Mouse (Mus musculus): ENCODE data around the gene Cacng7. TPM values are rescaled to one million over a fixed set of nuclear protein-coding genes. Genes with fewer than 3 reads are reported as not detected.
A peak's percentile ranks its signal among the peaks of the same experiment; 100 is the strongest.

The Cacng7 gene
- polyA plus RNA-seq, 1 experiment from 2014 or later = 0.13 TPM

DNA sequence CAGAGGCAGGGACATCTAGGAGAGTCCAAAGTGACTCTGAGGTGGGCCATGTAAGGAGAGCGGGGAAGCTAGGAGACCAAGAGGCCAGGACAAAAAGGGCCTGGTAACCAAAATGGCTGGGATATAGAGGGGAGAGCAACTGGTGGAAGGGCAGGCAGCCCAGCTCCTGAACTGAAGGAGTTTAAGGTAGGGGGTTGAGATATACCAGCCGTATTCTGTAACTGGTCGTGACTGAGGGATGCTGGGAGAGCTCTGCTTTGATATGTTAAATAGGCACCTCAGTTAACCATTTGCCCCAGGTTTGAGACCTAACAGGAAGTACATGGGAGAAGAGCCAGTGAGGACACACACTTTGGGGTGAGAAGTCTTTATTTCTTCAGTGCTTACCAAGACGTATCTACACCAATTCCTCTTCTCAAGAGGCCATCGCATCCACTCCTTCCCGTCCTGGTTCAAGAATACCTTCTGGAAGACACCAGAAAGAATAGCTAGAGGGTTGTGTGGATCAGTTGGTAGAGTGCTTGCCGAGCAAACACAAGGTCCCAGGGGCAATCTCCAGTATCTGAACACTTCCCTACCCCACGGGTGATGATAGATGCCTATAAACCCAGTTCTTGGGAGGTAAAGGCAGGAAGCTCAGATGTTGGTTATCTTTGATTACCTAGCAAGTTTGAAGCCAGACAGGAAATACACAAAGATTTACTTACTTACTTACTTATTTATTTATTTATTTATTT is 31.7 kb upstream of the Cacng7 start:
- no peak for DNase-seq
- Histone ChIP-seq H3K36me3 (replicated peaks; ENCODE audit: insufficient read depth, low read length) (peaks cover 19% of the 10 kb centered on the region), H3K27me3 (ENCODE audit: insufficient read depth, low read length) (peaks cover 29% of the 10 kb centered on the region), H3K4me1 (ENCODE audit: insufficient read depth) (peaks cover 42% of the 10 kb centered on the region), H3K27ac (ENCODE audit: low read depth) (peak overlapping the region; percentile 30; the same call in 1 of the 2 replicates), H3K9ac (replicated peaks) (no peak overlapping the region), H3K9me3 (ENCODE audit: low read length) (no peaks in the 10 kb centered on the region), H3K4me3 (ENCODE audit: low read depth, low read length) (no peak overlapping the region), H3K4me2 (ENCODE audit: low read depth, low read length) (peak overlapping the region; percentile 64; the same call in 1 of the 2 replicates)
- 0 out of 2 replicates have a peak, but pooled peaks have one; percentile 13 for ATAC-seq
- TF ChIP-seq EP300 (IDR thresholded peaks at IDR 0.05; ENCODE audit: low read depth) (no peak), CTCF (IDR thresholded peaks at IDR 0.05; ENCODE audit: low read depth) (no peak)
- 50% methylated on average over 8 of the region's 8 CpGs for WGBS (ENCODE audit: insufficient replicate concordance)

DNA sequence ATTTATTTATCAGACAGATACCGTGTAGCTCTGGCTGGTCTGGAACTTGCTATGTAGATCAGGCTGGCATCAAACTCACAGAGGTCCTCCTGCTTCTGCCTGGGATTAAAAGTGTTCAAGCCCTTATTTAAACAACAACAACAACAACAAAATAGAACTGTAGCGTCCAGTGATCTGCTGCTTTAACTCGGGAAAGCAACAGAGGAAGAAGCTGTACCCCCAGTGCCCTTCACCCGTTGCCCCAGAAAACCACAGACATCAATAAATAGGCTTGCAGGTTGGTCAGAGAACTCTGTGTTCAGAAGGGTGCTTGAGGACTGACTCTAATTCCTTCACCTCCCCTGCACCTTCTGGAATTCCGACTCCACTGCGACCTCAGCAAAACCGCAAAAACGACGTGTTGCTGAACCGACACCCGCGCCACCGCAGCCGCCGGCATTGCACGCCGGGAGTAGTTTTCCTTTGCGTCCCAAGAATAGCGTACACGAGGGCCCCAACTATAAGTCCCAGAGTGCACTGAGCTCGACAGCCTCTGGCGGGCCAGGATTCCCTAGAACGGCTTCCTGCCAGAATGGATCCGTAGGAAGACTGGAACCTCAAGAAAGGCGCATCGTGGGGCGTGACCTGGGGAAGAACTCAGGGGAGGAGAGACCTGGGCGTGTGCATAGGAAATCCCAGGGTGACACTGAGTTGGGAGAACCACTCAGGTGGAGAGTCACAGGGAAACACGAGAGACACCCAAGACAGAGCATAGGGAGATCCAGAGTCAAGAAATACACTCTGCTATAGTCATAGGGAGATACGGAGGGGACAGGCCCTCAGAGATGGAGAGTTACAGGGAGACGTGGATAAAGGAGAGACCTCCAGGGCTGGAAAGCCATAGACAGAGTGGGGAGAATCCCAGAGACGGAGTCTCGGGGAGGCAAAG is 30.9 kb upstream of the Cacng7 start:
- H3K4me3 ChIP-seq (ENCODE audit: low read depth, low read length) = peak overlapping the region; percentile 36
- peaks cover 12% of the 10 kb centered on the region for H3K36me3 ChIP-seq (replicated peaks; ENCODE audit: insufficient read depth, low read length)
- H3K27me3 ChIP-seq (ENCODE audit: insufficient read depth, low read length) = peaks cover 29% of the 10 kb centered on the region
- 2% methylated on average over 33 of the region's 33 CpGs for WGBS (ENCODE audit: insufficient replicate concordance)
- H3K9me3 ChIP-seq (ENCODE audit: low read length) = no peaks in the 10 kb centered on the region
- no peak for TF ChIP-seq CTCF (IDR thresholded peaks at IDR 0.05; ENCODE audit: low read depth)
- no peak for TF ChIP-seq EP300 (IDR thresholded peaks at IDR 0.05; ENCODE audit: low read depth)
- H3K4me1 ChIP-seq (ENCODE audit: insufficient read depth) = peaks cover 36% of the 10 kb centered on the region
- peak; percentile 31 for ATAC-seq
- 0 out of 2 replicates have a peak overlapping the region, but pooled peaks have one; percentile 5 for H3K27ac ChIP-seq (ENCODE audit: low read depth)
- H3K4me2 ChIP-seq (ENCODE audit: low read depth, low read length) = peak overlapping the region; percentile 64
- DNase-seq = peak; percentile 54
- H3K9ac ChIP-seq (replicated peaks) = peak overlapping the region; percentile 41

DNA sequence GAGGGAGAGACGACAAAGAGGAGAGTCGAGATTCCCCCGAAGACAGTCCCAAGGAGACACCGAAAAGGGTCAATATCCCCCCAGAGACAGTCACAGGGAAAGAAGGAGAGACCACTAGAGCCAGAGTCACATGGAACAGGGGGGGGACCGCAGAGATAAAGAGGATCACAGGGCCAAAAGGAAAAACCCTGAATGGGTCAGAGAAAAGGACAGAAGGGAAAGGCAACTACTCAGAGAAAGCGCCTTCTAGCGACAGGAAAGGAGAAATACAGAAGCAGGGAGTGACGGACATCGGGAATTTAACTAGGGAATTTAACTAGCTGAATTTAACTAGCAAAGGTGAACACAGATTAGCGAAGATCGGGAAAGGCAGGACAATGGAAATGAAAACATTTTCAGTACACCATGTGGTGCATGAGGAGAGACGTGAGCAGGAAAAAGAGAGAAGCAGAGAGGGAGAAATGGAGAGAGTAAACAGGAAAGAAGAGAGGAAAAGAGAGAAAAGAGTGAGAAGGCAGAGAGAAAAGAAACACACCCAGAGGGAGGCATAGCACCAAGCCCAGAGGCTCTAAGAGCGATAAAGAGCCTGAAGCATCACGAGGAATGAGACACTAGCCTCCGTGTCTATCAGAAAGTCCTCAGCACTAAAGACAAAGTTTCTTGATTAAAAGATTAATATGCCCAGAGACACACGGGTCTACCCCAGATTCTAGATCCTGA is 30.0 kb upstream of the Cacng7 start:
- DNase-seq (no peak), ATAC-seq (peak; percentile 26; the same call in 1 of the 2 replicates)
- 4% methylated on average over 16 of the region's 16 CpGs for WGBS (ENCODE audit: insufficient replicate concordance)
- H3K4me3 ChIP-seq (ENCODE audit: low read depth, low read length) = peak overlapping the region; percentile 36
- H3K9ac ChIP-seq (replicated peaks) = peak overlapping the region; percentile 41
- H3K4me2 ChIP-seq (ENCODE audit: low read depth, low read length) = peak overlapping the region; percentile 64
- TF ChIP-seq EP300 (IDR thresholded peaks at IDR 0.05; ENCODE audit: low read depth) (no peak), CTCF (IDR thresholded peaks at IDR 0.05; ENCODE audit: low read depth) (peak; percentile 75)
- peaks cover 8% of the 10 kb centered on the region for H3K36me3 ChIP-seq (replicated peaks; ENCODE audit: insufficient read depth, low read length)
- 0 out of 2 replicates have a peak overlapping the region, but pooled peaks have one; percentile 5 for H3K27ac ChIP-seq (ENCODE audit: low read depth)
- peaks cover 32% of the 10 kb centered on the region for H3K27me3 ChIP-seq (ENCODE audit: insufficient read depth, low read length)
- peaks cover 28% of the 10 kb centered on the region for H3K4me1 ChIP-seq (ENCODE audit: insufficient read depth)
- no peaks in the 10 kb centered on the region for H3K9me3 ChIP-seq (ENCODE audit: low read length)

DNA sequence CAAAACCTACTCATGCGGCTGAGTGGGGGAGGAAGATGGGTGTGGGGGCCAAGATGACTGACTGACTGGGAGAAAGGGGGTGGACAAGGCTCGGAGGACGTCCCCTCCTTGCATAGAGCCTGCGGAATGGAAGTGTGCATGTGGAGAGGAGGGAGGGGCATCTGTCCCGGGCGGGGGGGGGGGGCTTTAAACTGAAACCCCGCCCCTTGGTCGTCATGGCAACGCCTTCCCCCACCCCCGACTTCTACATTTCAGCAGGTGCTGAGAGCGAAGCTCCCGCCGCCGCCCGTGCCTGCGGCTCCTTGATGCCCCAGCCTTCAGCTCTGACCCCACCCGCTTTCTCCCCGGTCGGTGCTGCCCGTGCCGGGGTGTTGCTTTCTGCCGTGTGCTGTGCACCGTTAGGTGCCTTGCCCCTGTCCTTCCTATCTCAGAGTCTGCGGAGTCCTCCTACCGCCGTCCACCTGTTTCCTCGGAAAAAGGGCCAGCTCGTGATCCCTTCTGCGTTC is 29.4 kb upstream of the Cacng7 start:
- H3K4me2 ChIP-seq (ENCODE audit: low read depth, low read length) = peak overlapping the region; percentile 64
- H3K9ac ChIP-seq (replicated peaks) = 0 out of 2 replicates have a peak overlapping the region, but pooled peaks have one; percentile 34
- 3% methylated on average over 20 of the region's 29 CpGs for WGBS (ENCODE audit: insufficient replicate concordance)
- peak overlapping the region; percentile 36 for H3K4me3 ChIP-seq (ENCODE audit: low read depth, low read length)
- ATAC-seq (peak; percentile 9; the same call in 1 of the 2 replicates), DNase-seq (peak; percentile 64)
- peaks cover 5% of the 10 kb centered on the region; the same call in 1 of the 2 replicates for H3K36me3 ChIP-seq (replicated peaks; ENCODE audit: insufficient read depth, low read length)
- TF ChIP-seq CTCF (IDR thresholded peaks at IDR 0.05; ENCODE audit: low read depth) (no peak), EP300 (IDR thresholded peaks at IDR 0.05; ENCODE audit: low read depth) (no peak)
- no peaks in the 10 kb centered on the region for H3K9me3 ChIP-seq (ENCODE audit: low read length)
- H3K4me1 ChIP-seq (ENCODE audit: insufficient read depth) = peaks cover 28% of the 10 kb centered on the region
- H3K27me3 ChIP-seq (ENCODE audit: insufficient read depth, low read length) = peaks cover 32% of the 10 kb centered on the region
- no peak overlapping the region for H3K27ac ChIP-seq (ENCODE audit: low read depth)

DNA sequence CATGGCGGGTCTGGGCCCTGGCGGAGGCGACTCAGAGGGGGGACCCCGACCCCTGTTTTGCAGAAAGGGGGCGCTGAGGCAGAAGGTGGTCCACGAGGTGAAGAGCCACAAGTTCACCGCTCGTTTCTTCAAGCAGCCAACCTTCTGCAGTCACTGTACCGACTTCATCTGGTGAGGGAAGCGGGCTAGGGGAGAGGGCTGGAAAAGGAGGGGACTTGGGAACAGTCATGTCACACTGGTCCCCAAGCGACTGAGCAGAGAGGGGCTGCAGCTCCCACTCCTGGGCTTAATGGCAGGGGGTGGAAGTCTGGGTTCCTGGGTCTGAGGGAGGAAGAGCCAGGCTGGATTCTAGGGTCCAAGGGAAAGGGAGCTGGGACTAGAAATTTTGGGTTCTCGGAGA is 29.0 kb upstream of the Cacng7 start:
- Histone ChIP-seq H3K4me3 (ENCODE audit: low read depth, low read length) (peak overlapping the region; percentile 36), H3K9ac (replicated peaks) (0 out of 2 replicates have a peak overlapping the region, but pooled peaks have one; percentile 34)
- 8% methylated on average over 12 of the region's 12 CpGs for WGBS (ENCODE audit: insufficient replicate concordance)

More for the DNA sequence above, 29.0 kb upstream of the Cacng7 start:
- no peak for TF ChIP-seq EP300 (IDR thresholded peaks at IDR 0.05; ENCODE audit: low read depth)
- TF ChIP-seq CTCF (IDR thresholded peaks at IDR 0.05; ENCODE audit: low read depth) = no peak
- Histone ChIP-seq H3K36me3 (replicated peaks; ENCODE audit: insufficient read depth, low read length) (peaks cover 3% of the 10 kb centered on the region; the same call in 1 of the 2 replicates), H3K4me2 (ENCODE audit: low read depth, low read length) (peak overlapping the region; percentile 64), H3K27ac (ENCODE audit: low read depth) (no peak overlapping the region), H3K4me1 (ENCODE audit: insufficient read depth) (peaks cover 27% of the 10 kb centered on the region), H3K9me3 (ENCODE audit: low read length) (no peaks in the 10 kb centered on the region), H3K27me3 (ENCODE audit: insufficient read depth, low read length) (peaks cover 32% of the 10 kb centered on the region)
- ATAC-seq = no peak
- no peak for DNase-seq

Measured in liver, postnatal 0 days (tissue).